Mouse (Mus musculus): ENCODE measurements around the gene Ampd1.

- no peak for TF ChIP-seq TAL1 (IDR thresholded peaks at IDR 0.05; ENCODE audit: low read length)
- TF ChIP-seq GATA1 (IDR thresholded peaks at IDR 0.05; ENCODE audit: low read length): no peak
These were observed 5.5 kb downstream of the Ampd1 start for GRCm38 (mm10) chr3:103079301-103079700.

All from erythroblast, embryonic 14.5 days (primary cell).